8 mouse cellular contexts compared by ENCODE assay signal in the genomic region with DNA sequence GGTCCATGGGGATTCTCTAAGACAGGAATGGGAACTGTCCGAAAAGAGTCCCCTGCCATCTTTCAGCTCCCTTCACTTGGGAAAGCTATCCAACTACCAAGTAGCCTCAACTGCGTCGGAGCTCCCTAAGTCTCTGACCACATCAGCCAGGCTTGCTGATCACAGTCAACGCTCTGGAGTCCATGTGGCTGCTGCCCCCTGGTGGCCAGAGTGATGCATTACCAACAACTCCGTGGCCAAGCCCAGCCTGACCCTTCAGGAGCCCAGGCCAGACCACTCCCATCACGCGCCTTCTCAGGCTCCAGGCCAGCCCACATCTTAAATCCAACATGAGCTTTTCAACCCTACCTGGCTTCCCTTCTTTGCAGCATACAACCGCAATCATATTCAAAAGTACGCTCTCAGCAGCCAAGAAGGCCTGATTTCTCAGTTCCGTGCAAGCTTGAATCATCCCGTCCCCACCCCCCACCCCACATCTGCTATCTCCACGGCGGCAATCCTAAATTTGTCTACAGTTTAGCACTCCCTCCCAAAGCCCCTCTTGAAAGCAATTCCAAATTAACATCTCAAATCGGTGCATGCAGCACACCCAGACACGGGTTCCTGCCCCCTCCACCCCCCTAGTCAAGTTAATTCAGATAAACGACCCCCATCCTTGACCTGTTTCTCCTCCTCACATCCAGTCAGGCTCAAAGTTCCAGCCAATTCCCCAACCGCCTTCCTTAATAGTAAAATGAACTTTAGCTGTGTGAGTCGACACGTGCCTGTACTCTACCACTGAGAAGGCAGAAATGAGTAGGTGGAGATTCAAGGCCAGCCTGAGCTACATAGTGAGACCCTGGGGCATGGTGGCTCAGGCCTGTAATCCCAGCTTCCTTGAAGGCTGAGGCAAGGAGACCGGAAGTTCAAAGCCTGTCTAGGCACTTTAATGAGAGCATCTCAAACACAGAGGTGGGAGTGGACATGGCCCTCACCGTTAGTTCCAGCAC. TPM values are rescaled to one million over a fixed set of nuclear protein-coding genes. Genes with fewer than 3 reads are reported as not detected.
A peak's percentile ranks its signal among the peaks of the same experiment; 100 is the strongest.
DNase-seq lines count a peak whose midpoint lies in the region; ATAC-seq and TF ChIP-seq lines count a peak whose summit lies in the region.

No protein-coding gene starts in this region.

- DNase-seq in 416B (ENCODE audit: low read depth), result peak; percentile 87
- peak; percentile 67 to 73 for DNase-seq in adrenal gland, postnatal 4 days (ENCODE audit: low spot score in 2 of 2)
- peak; percentile 74 to 82 for DNase-seq in spleen, postnatal 36 days (ENCODE audit: low spot score in 2 of 2)

- no peak overlapping the region for H3K4me3 ChIP-seq in embryonic fibroblast, embryonic 13.5 days (ENCODE audit: insufficient read depth, low read length)
- no peak overlapping the region for H3K4me3 ChIP-seq in heart, embryonic 11.5 days (ENCODE audit: low read depth, low read length)
- H3K4me3 ChIP-seq in kidney, embryonic 15.5 days (replicated peaks), result no peak overlapping the region
- no peak overlapping the region for H3K4me3 ChIP-seq in limb, embryonic 15.5 days

- ATAC-seq in heart, embryonic 11.5 days (replicated peaks; ENCODE audit: insufficient number of reproducible peaks, low FRiP score, low TSS enrichment), result 0 out of 2 replicates have a peak, but pooled peaks have one; percentile 42
- peak; percentile 76; the same call in 1 of the 2 replicates for ATAC-seq in kidney, embryonic 15.5 days (replicated peaks; ENCODE audit: low FRiP score)
- peak; percentile 74; the same call in 1 of the 2 replicates for ATAC-seq in limb, embryonic 15.5 days (ENCODE audit: insufficient number of reproducible peaks, low FRiP score, low TSS enrichment, low read depth)
- peak; percentile 96 for ATAC-seq in monocyte, adult 5-6 weeks (replicated peaks; ENCODE audit: insufficient number of reproducible peaks, low FRiP score, low TSS enrichment, poor library complexity, severe bottlenecking)

- H3K9ac ChIP-seq in heart, embryonic 11.5 days (ENCODE audit: low read depth, low read length), result no peak overlapping the region
- no peak overlapping the region for H3K9ac ChIP-seq in kidney, embryonic 15.5 days
- H3K9ac ChIP-seq in limb, embryonic 15.5 days, result no peak overlapping the region

- no peaks in the 10 kb centered on the region for H3K9me3 ChIP-seq in heart, embryonic 11.5 days (replicated peaks; ENCODE audit: control insufficient read depth, low read length)
- no peaks in the 10 kb centered on the region for H3K9me3 ChIP-seq in kidney, embryonic 15.5 days (replicated peaks)
- no peaks in the 10 kb centered on the region for H3K9me3 ChIP-seq in limb, embryonic 15.5 days

- peaks cover 19% of the 10 kb centered on the region for H3K27me3 ChIP-seq in heart, embryonic 11.5 days (ENCODE audit: control insufficient read depth, insufficient read depth, low read length)
- H3K27me3 ChIP-seq in kidney, embryonic 15.5 days, result peaks cover 26% of the 10 kb centered on the region
- H3K27me3 ChIP-seq in limb, embryonic 15.5 days, result peaks cover 18% of the 10 kb centered on the region

- no peak for TF ChIP-seq POLR2A in embryonic fibroblast, embryonic 13.5 days (IDR thresholded peaks at IDR 0.05; ENCODE audit: low read depth, low read length)

- no peak overlapping the region for H3K4me2 ChIP-seq in heart, embryonic 11.5 days
- no peak overlapping the region for H3K4me2 ChIP-seq in kidney, embryonic 15.5 days
- no peak overlapping the region for H3K4me2 ChIP-seq in limb, embryonic 15.5 days

- no peak overlapping the region for H3K27ac ChIP-seq in embryonic fibroblast, embryonic 13.5 days (ENCODE audit: insufficient read depth, low read length)
- no peak overlapping the region for H3K27ac ChIP-seq in heart, embryonic 11.5 days (ENCODE audit: low read depth, low read length)
- H3K27ac ChIP-seq in kidney, embryonic 15.5 days, result no peak overlapping the region
- no peak overlapping the region for H3K27ac ChIP-seq in limb, embryonic 15.5 days

- H3K36me3 ChIP-seq in heart, embryonic 11.5 days (ENCODE audit: control insufficient read depth, insufficient read depth, low read length), result no peaks in the 10 kb centered on the region
- H3K36me3 ChIP-seq in kidney, embryonic 15.5 days, result no peaks in the 10 kb centered on the region
- no peaks in the 10 kb centered on the region for H3K36me3 ChIP-seq in limb, embryonic 15.5 days

- H3K4me1 ChIP-seq in embryonic fibroblast, embryonic 13.5 days (ENCODE audit: control insufficient read depth, insufficient read depth, low read length), result peaks cover 5% of the 10 kb centered on the region; the same call in 1 of the 2 replicates
- H3K4me1 ChIP-seq in heart, embryonic 11.5 days (ENCODE audit: control insufficient read depth, insufficient read depth, low read length), result no peaks in the 10 kb centered on the region
- no peaks in the 10 kb centered on the region; the same call in 1 of the 2 replicates for H3K4me1 ChIP-seq in kidney, embryonic 15.5 days
- 0 out of 2 replicates have a peak, but pooled peaks cover 2% of the 10 kb centered on the region for H3K4me1 ChIP-seq in limb, embryonic 15.5 days

- WGBS in heart, embryonic 11.5 days (ENCODE audit: insufficient replicate concordance), result 22% methylated on average over 21 of the region's 21 CpGs
- 24% methylated on average over 21 of the region's 21 CpGs for WGBS in kidney, embryonic 15.5 days
- WGBS in limb, embryonic 15.5 days, result 18% methylated on average over 21 of the region's 21 CpGs

- peak; percentile 98 for TF ChIP-seq CTCF in embryonic fibroblast, embryonic 13.5 days (IDR thresholded peaks at IDR 0.05; ENCODE audit: borderline replicate concordance, insufficient read depth, low read length)

RNA-seq across cellular contexts. Expression of a gene that starts 8.4 kb away (rescaled TPM):
- 1 to 10 TPM; 3.7 to 4.1 TPM for total RNA-seq in adrenal gland, postnatal 4 days (2021)
- 0.07 and 0.68 TPM in 2 replicates for polyA plus RNA-seq in embryonic fibroblast, embryonic 13.5 days (2011; ENCODE audit: insufficient read length, low read depth, missing spikeins)
- polyA plus RNA-seq in heart, embryonic 11.5 days (2014; fragmentation: Nextera tagmentation; extraction: Ambion mirVana), result 0.68 and 0.83 TPM in 2 replicates
- polyA plus RNA-seq in kidney, embryonic 15.5 days (2015; fragmentation: Nextera tagmentation; extraction: Ambion mirVana), result 0.64 and 2.5 TPM in 2 replicates
- 1.1 and 1.4 TPM in 2 replicates for polyA plus RNA-seq in limb, embryonic 15.5 days (2015; fragmentation: Nextera tagmentation; extraction: Ambion mirVana)
- total RNA-seq in monocyte, adult 5-6 weeks (2017), result 35.8 to 70.4 TPM (median 38.0 TPM) in 3 replicates

RNA-seq across cellular contexts. Expression of a gene that starts 32.5 kb away (rescaled TPM):
- 10 to 100 TPM; 15.6 to 16.4 TPM for total RNA-seq in adrenal gland, postnatal 4 days (2021)
- 2.3 and 2.5 TPM in 2 replicates for polyA plus RNA-seq in embryonic fibroblast, embryonic 13.5 days (2011; ENCODE audit: insufficient read length, low read depth, missing spikeins)
- polyA plus RNA-seq in heart, embryonic 11.5 days (2014; fragmentation: Nextera tagmentation; extraction: Ambion mirVana), result 5.3 and 6.7 TPM in 2 replicates
- polyA plus RNA-seq in kidney, embryonic 15.5 days (2015; fragmentation: Nextera tagmentation; extraction: Ambion mirVana), result 10.2 and 11.7 TPM in 2 replicates
- polyA plus RNA-seq in limb, embryonic 15.5 days (2015; fragmentation: Nextera tagmentation; extraction: Ambion mirVana), result 12.2 and 13.6 TPM in 2 replicates
- 75.0 to 94.7 TPM (median 76.7 TPM) in 3 replicates for total RNA-seq in monocyte, adult 5-6 weeks (2017)

RNA-seq across cellular contexts. Expression of a gene that starts 33.3 kb away (rescaled TPM):
- 10 to 100 TPM; 15.9 to 16.3 TPM for total RNA-seq in adrenal gland, postnatal 4 days (2021)
- polyA plus RNA-seq in embryonic fibroblast, embryonic 13.5 days (2011; ENCODE audit: insufficient read length, low read depth, missing spikeins), result 9.3 and 9.7 TPM in 2 replicates
- polyA plus RNA-seq in heart, embryonic 11.5 days (2014; fragmentation: Nextera tagmentation; extraction: Ambion mirVana), result 2.3 and 2.7 TPM in 2 replicates
- 2.5 and 2.6 TPM in 2 replicates for polyA plus RNA-seq in kidney, embryonic 15.5 days (2015; fragmentation: Nextera tagmentation; extraction: Ambion mirVana)
- polyA plus RNA-seq in limb, embryonic 15.5 days (2015; fragmentation: Nextera tagmentation; extraction: Ambion mirVana), result 2.7 and 2.8 TPM in 2 replicates
- total RNA-seq in monocyte, adult 5-6 weeks (2017), result 2.4 to 9.8 TPM (median 2.6 TPM) in 3 replicates

RNA-seq across cellular contexts. Expression of a gene that starts 49.7 kb away (rescaled TPM):
- total RNA-seq in adrenal gland, postnatal 4 days (2021), result 10 to 100 TPM; 84.8 to 89.3 TPM
- polyA plus RNA-seq in embryonic fibroblast, embryonic 13.5 days (2011; ENCODE audit: insufficient read length, low read depth, missing spikeins), result 70.6 and 72.5 TPM in 2 replicates
- 10.4 and 11.6 TPM in 2 replicates for polyA plus RNA-seq in heart, embryonic 11.5 days (2014; fragmentation: Nextera tagmentation; extraction: Ambion mirVana)
- 10.7 and 12.1 TPM in 2 replicates for polyA plus RNA-seq in kidney, embryonic 15.5 days (2015; fragmentation: Nextera tagmentation; extraction: Ambion mirVana)
- polyA plus RNA-seq in limb, embryonic 15.5 days (2015; fragmentation: Nextera tagmentation; extraction: Ambion mirVana), result 8.2 and 10.0 TPM in 2 replicates
- 42.8 to 71.0 TPM (median 43.0 TPM) in 3 replicates for total RNA-seq in monocyte, adult 5-6 weeks (2017)

Comparison
In these comparisons a context has a peak if more than half of its experiments do, and no peak if none do; other contexts are left out.
1. ATAC-seq: peak in every context shown above with its lines; median percentile 96 in monocyte, adult 5-6 weeks; 76 in kidney, embryonic 15.5 days; 74 in limb, embryonic 15.5 days; 42 in heart, embryonic 11.5 days.